In the genomic region with DNA sequence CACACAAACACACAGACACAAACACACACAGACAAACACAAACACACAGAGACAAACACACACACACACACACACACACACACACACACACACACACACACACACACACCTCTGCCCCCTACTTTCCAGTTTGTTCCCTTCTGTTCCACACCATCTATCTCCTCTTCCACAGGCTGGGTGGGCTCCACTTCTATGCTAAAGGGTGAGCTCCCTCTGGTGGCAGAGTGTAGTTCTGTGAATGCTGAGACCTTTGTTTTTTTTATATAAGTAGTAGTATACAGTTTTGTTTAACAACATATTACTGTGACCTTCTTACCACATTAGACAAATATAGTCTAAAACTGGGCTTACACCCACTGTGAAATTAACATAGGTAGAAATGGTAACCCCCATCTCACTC, we compare ENCODE assay signal across 9 mouse cellular contexts.
DNase-seq lines count a peak whose midpoint lies in the region; ATAC-seq lines count a peak whose summit lies in the region.
"Had no signal": no experiment of that assay in that cellular context is flagged by ENCODE, and none has a peak within 500 bp of the region (broad histone marks: within the 10 kb centered on the region; RNA-seq: fewer than 3 reads in every experiment).

No protein-coding gene starts in this region.

- H3K9me3 ChIP-seq in liver, embryonic 13.5 days (replicated peaks): no peaks in the 10 kb centered on the region
- H3K9me3 ChIP-seq: hindbrain, embryonic 15.5 days had no signal

- no peaks in the 10 kb centered on the region for H3K36me3 ChIP-seq in liver, embryonic 13.5 days
- H3K36me3 ChIP-seq: hindbrain, embryonic 15.5 days had no signal

- H3K4me2 ChIP-seq in liver, embryonic 13.5 days: no peak overlapping the region
- H3K4me2 ChIP-seq: hindbrain, embryonic 15.5 days had no signal

- H3K27ac ChIP-seq in liver, embryonic 13.5 days: no peak overlapping the region
- H3K27ac ChIP-seq: hindbrain, embryonic 15.5 days had no signal

- no peak for ATAC-seq in cerebellum, adult (ENCODE audit: insufficient number of reproducible peaks, low FRiP score, low TSS enrichment)
- peak; percentile 44 to 48; a peak in 1 of 4 replicates for ATAC-seq in hematopoietic stem cell, adult 5-6 weeks (replicated peaks in 1 of 2; ENCODE audit: insufficient read depth in 1 of 2, low FRiP score in 2 of 2, low TSS enrichment in 1 of 2, low read depth in 1 of 2, poor library complexity in 2 of 2, severe bottlenecking in 2 of 2)
- no peak for ATAC-seq in liver, embryonic 13.5 days (ENCODE audit: low read depth)

- no peaks in the 10 kb centered on the region for H3K27me3 ChIP-seq in liver, embryonic 13.5 days
- H3K27me3 ChIP-seq: hindbrain, embryonic 15.5 days had no signal

- H3K4me1 ChIP-seq in liver, embryonic 13.5 days (replicated peaks): no peaks in the 10 kb centered on the region
- H3K4me1 ChIP-seq: hindbrain, embryonic 15.5 days had no signal

- no peak overlapping the region for H3K9ac ChIP-seq in liver, embryonic 13.5 days
- H3K9ac ChIP-seq: hindbrain, embryonic 15.5 days had no signal

- no peak overlapping the region for H3K4me3 ChIP-seq in liver, embryonic 13.5 days (replicated peaks)
- H3K4me3 ChIP-seq: hindbrain, embryonic 15.5 days had no signal

- DNase-seq in cerebellum, postnatal 10 days: peak; percentile 80 to 83
- DNase-seq in ovary, postnatal 14 days (ENCODE audit: low spot score): peak; percentile 37
- DNase-seq in ovary, adult 18-20 months (ENCODE audit: low spot score): no peak
- DNase-seq in c-Kit-positive CD71-positive TER-119-negative erythroid progenitor cells, embryonic 14.5 days (ENCODE audit: low read depth): peak; percentile 19
- DNase-seq in liver, embryonic 13.5 days: peak; percentile 5
- peak; percentile 18 for DNase-seq in right cerebral cortex, adult 18-20 months

Comparison
In these comparisons a context has a peak if more than half of its experiments do, and no peak if none do; other contexts are left out.
1. ATAC-seq: peak in hematopoietic stem cell, adult 5-6 weeks (2 of 2); none in cerebellum, adult (single experiment) and liver, embryonic 13.5 days (single experiment).